Mouse (Mus musculus): ENCODE data around the gene Fcrl5. TPM values are rescaled to one million over a fixed set of nuclear protein-coding genes. Genes with fewer than 3 reads are reported as not detected.

Gene Fcrl5
- not detected in 2 replicates for polyA plus RNA-seq (2016; fragmentation: Nextera tagmentation; extraction: Ambion mirVana)

GRCm38 (mm10) chr3:87435479-87435878 is at the start of gene Fcrl5:
Gene Fcrl5, plus strand, starts transcription at chr3:87435773.
- no peak within 1 kb of the TSS for H3K9ac ChIP-seq
- H3K4me3 ChIP-seq (replicated peaks), result no peak within 1 kb of the TSS
- no peak within 1 kb of the TSS for H3K4me2 ChIP-seq
- H3K9me3 ChIP-seq, result no peaks in the 10 kb centered on the region
- H3K36me3 ChIP-seq (replicated peaks), result no peaks in the 10 kb centered on the region
- H3K27me3 ChIP-seq, result no peaks in the 10 kb centered on the region
- WGBS, result 92% methylated on average over 5 of the region's 5 CpGs
- no peaks in the 10 kb centered on the region for H3K4me1 ChIP-seq
- no peak for ATAC-seq (ENCODE audit: low FRiP score)
- no peak within 1 kb of the TSS for H3K27ac ChIP-seq

DNA sequence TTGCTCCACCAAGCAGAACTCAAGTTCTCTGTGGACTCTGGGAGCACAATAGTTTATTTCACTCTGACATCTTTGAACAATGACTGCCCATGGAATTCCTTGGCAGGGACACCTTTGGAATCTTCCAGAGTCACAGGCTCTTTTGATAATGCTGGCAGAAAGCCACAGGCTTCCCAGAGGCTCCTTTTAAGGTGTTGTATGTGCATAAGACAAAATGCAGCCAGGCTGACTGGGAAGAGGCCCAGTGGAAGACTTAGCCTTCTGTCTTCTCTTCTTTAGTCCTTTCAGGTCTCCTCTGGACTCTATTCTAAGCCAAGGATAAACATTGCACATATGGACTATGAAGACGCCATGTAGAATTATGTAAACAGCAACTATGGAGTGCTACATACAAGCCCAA is 44.6 kb upstream of the Fcrl5 start:
- Histone ChIP-seq H3K9me3 (no peaks in the 10 kb centered on the region), H3K4me2 (no peak overlapping the region), H3K36me3 (replicated peaks) (no peaks in the 10 kb centered on the region), H3K9ac (no peak overlapping the region), H3K4me3 (replicated peaks) (no peak overlapping the region), H3K27ac (no peak overlapping the region), H3K4me1 (no peaks in the 10 kb centered on the region), H3K27me3 (no peaks in the 10 kb centered on the region)
- 88% methylated on average over 1 of the region's 1 CpGs for WGBS
- ATAC-seq (ENCODE audit: low FRiP score), result no peak

GRCm38 (mm10) chr3:87398809-87399208 is 36.8 kb upstream of the Fcrl5 start:
- Histone ChIP-seq H3K27me3 (no peaks in the 10 kb centered on the region), H3K4me1 (no peaks in the 10 kb centered on the region), H3K4me3 (replicated peaks) (no peak overlapping the region), H3K36me3 (replicated peaks) (no peaks in the 10 kb centered on the region), H3K9me3 (no peaks in the 10 kb centered on the region), H3K4me2 (no peak overlapping the region), H3K27ac (no peak overlapping the region), H3K9ac (no peak overlapping the region)
- no peak for ATAC-seq (ENCODE audit: low FRiP score)
- WGBS, result 74% methylated on average over 4 of the region's 4 CpGs

DNA sequence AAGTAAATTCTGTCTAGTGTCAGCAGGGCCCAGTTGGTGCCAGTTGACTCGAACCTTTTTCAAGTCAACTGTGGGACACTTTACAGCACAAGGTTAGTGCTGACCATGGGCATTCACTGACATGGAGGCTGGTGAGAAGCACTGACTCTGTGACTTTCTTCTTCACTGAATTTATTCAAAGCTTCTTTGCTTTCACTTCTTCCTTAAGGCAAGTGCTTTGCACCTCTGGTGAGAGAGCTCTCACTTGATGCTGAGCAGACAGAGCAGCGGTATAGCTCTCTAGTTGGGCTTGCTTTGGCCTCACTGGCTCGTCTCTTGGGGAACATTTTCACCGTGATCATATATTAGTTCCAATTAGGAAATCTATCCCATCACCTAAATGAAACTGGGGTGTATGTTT is 35.7 kb upstream of the Fcrl5 start:
- no peaks in the 10 kb centered on the region for H3K36me3 ChIP-seq (replicated peaks)
- H3K9me3 ChIP-seq, result no peaks in the 10 kb centered on the region
- no peak overlapping the region for H3K9ac ChIP-seq
- WGBS, result 92% methylated on average over 4 of the region's 4 CpGs
- ATAC-seq (ENCODE audit: low FRiP score), result no peak
- H3K4me1 ChIP-seq, result no peaks in the 10 kb centered on the region
- no peak overlapping the region for H3K4me3 ChIP-seq (replicated peaks)
- H3K27me3 ChIP-seq, result no peaks in the 10 kb centered on the region
- H3K4me2 ChIP-seq, result no peak overlapping the region
- H3K27ac ChIP-seq, result no peak overlapping the region

GRCm38 (mm10) chr3:87401321-87401720 is 34.3 kb upstream of the Fcrl5 start:
- 77% methylated on average over 5 of the region's 5 CpGs for WGBS
- H3K4me2 ChIP-seq, result no peak overlapping the region
- no peaks in the 10 kb centered on the region for H3K27me3 ChIP-seq
- no peak overlapping the region for H3K9ac ChIP-seq
- H3K4me1 ChIP-seq, result no peaks in the 10 kb centered on the region
- no peak overlapping the region for H3K4me3 ChIP-seq (replicated peaks)
- H3K36me3 ChIP-seq (replicated peaks), result no peaks in the 10 kb centered on the region
- ATAC-seq (ENCODE audit: low FRiP score), result no peak
- H3K27ac ChIP-seq, result no peak overlapping the region
- no peaks in the 10 kb centered on the region for H3K9me3 ChIP-seq

- no peak overlapping the region for H3K4me2 ChIP-seq
Measured at GRCm38 (mm10) chr3:87408171-87408570, 27.4 kb upstream of the Fcrl5 start.

GRCm38 (mm10) chr3:87409196-87409935 is 26.2 kb upstream of the Fcrl5 start:
- Histone ChIP-seq H3K36me3 (replicated peaks) (no peaks in the 10 kb centered on the region), H3K4me3 (replicated peaks) (no peak overlapping the region), H3K4me2 (no peak overlapping the region), H3K9ac (no peak overlapping the region), H3K27me3 (no peaks in the 10 kb centered on the region), H3K27ac (no peak overlapping the region), H3K9me3 (no peaks in the 10 kb centered on the region), H3K4me1 (peaks cover 5% of the 10 kb centered on the region; the same call in 1 of the 2 replicates)
- 79% methylated on average over 4 of the region's 4 CpGs for WGBS
- no peak for ATAC-seq (ENCODE audit: low FRiP score)

More at GRCm38 (mm10) chr3:87408171-87408570, 27.4 kb upstream of the Fcrl5 start:
- Histone ChIP-seq H3K4me1 (peaks cover 5% of the 10 kb centered on the region; the same call in 1 of the 2 replicates), H3K9me3 (no peaks in the 10 kb centered on the region), H3K4me3 (replicated peaks) (no peak overlapping the region), H3K9ac (no peak overlapping the region), H3K27ac (no peak overlapping the region), H3K36me3 (replicated peaks) (no peaks in the 10 kb centered on the region), H3K27me3 (no peaks in the 10 kb centered on the region)
- ATAC-seq (ENCODE audit: low FRiP score), result no peak
- WGBS, result 22% methylated on average over 4 of the region's 4 CpGs

- Histone ChIP-seq H3K4me1 (peaks cover 5% of the 10 kb centered on the region; the same call in 1 of the 2 replicates), H3K4me3 (replicated peaks) (no peak overlapping the region), H3K9ac (no peak overlapping the region), H3K27ac (no peak overlapping the region), H3K27me3 (no peaks in the 10 kb centered on the region), H3K4me2 (no peak overlapping the region), H3K36me3 (replicated peaks) (no peaks in the 10 kb centered on the region), H3K9me3 (no peaks in the 10 kb centered on the region)
- WGBS, result 79% methylated on average over 6 of the region's 6 CpGs
- no peak for ATAC-seq (ENCODE audit: low FRiP score)
Measured at GRCm38 (mm10) chr3:87410605-87411004, 25.0 kb upstream of the Fcrl5 start.

- peak; percentile 70; the same call in 1 of the 2 replicates for ATAC-seq (ENCODE audit: low FRiP score)
- H3K4me3 ChIP-seq (replicated peaks), result no peak overlapping the region
- H3K36me3 ChIP-seq (replicated peaks), result no peaks in the 10 kb centered on the region
- H3K9ac ChIP-seq, result no peak overlapping the region
- no peaks in the 10 kb centered on the region for H3K9me3 ChIP-seq
- WGBS, result 14% methylated on average over 12 of the region's 12 CpGs
- peak overlapping the region; percentile 13; the same call in 1 of the 2 replicates for H3K4me2 ChIP-seq
- H3K4me1 ChIP-seq, result peaks cover 5% of the 10 kb centered on the region; the same call in 1 of the 2 replicates
- no peaks in the 10 kb centered on the region for H3K27me3 ChIP-seq
- no peak overlapping the region for H3K27ac ChIP-seq
Measured at GRCm38 (mm10) chr3:87411150-87411549, 24.4 kb upstream of the Fcrl5 start.

GRCm38 (mm10) chr3:87420645-87421044 is 14.9 kb upstream of the Fcrl5 start:
- WGBS, result 61% methylated on average over 1 of the region's 1 CpGs
- H3K27me3 ChIP-seq, result no peaks in the 10 kb centered on the region
- no peak overlapping the region for H3K9ac ChIP-seq
- no peak overlapping the region for H3K27ac ChIP-seq
- H3K4me1 ChIP-seq, result no peaks in the 10 kb centered on the region
- no peak for ATAC-seq (ENCODE audit: low FRiP score)
- no peak overlapping the region for H3K4me2 ChIP-seq
- H3K36me3 ChIP-seq (replicated peaks), result no peaks in the 10 kb centered on the region
- no peak overlapping the region for H3K4me3 ChIP-seq (replicated peaks)
- H3K9me3 ChIP-seq, result no peaks in the 10 kb centered on the region

- Histone ChIP-seq H3K27ac (no peak overlapping the region), H3K9me3 (no peaks in the 10 kb centered on the region), H3K4me1 (no peaks in the 10 kb centered on the region), H3K4me3 (replicated peaks) (no peak overlapping the region), H3K36me3 (replicated peaks) (no peaks in the 10 kb centered on the region), H3K4me2 (no peak overlapping the region), H3K9ac (no peak overlapping the region), H3K27me3 (no peaks in the 10 kb centered on the region)
- WGBS, result 77% methylated on average over 4 of the region's 4 CpGs
- no peak for ATAC-seq (ENCODE audit: low FRiP score)
Measured at GRCm38 (mm10) chr3:87422386-87422910, 13.1 kb upstream of the Fcrl5 start.

GRCm38 (mm10) chr3:87440586-87440985 is 5.0 kb downstream of the Fcrl5 start:
- no peak overlapping the region for H3K4me2 ChIP-seq
- H3K27ac ChIP-seq, result no peak overlapping the region
- ATAC-seq (ENCODE audit: low FRiP score), result no peak
- no peaks in the 10 kb centered on the region for H3K36me3 ChIP-seq (replicated peaks)
- whole genome bisulfite sequencing, result 83% methylated on average over 1 of the region's 1 CpGs
- H3K4me3 ChIP-seq (replicated peaks), result no peak overlapping the region
- no peaks in the 10 kb centered on the region for H3K27me3 ChIP-seq
- no peaks in the 10 kb centered on the region for H3K9me3 ChIP-seq
- no peak overlapping the region for H3K9ac ChIP-seq
- H3K4me1 ChIP-seq, result no peaks in the 10 kb centered on the region

GRCm38 (mm10) chr3:87443968-87444367 is 8.4 kb downstream of the Fcrl5 start:
- H3K9ac ChIP-seq, result no peak overlapping the region
- no peaks in the 10 kb centered on the region for H3K36me3 ChIP-seq (replicated peaks)
- H3K4me3 ChIP-seq (replicated peaks), result no peak overlapping the region
- H3K4me2 ChIP-seq, result no peak overlapping the region
- no peak overlapping the region for H3K27ac ChIP-seq
- ATAC-seq (ENCODE audit: low FRiP score), result no peak
- WGBS, result 82% methylated on average over 6 of the region's 6 CpGs
- H3K27me3 ChIP-seq, result no peaks in the 10 kb centered on the region
- H3K9me3 ChIP-seq, result no peaks in the 10 kb centered on the region
- no peaks in the 10 kb centered on the region for H3K4me1 ChIP-seq

Measured in forebrain, embryonic 12.5 days (tissue).